Mouse (Mus musculus) ovary, adult 18-20 months (tissue): ENCODE measurements around the gene Fam122a.

Experiments used
- DNase-seq: peaks from one replicate; pipeline ENCODE4 v3.0.0; 2022; ENCODE audit warnings: low spot score, mixed read lengths

Gene Fam122a

GRCm38 (mm10) chr19:24476929-24477882, at the start of gene Fam122a:
Fam122a (minus strand) TSS chr19:24477356.
- peak; percentile 87 for DNase-seq

DNA sequence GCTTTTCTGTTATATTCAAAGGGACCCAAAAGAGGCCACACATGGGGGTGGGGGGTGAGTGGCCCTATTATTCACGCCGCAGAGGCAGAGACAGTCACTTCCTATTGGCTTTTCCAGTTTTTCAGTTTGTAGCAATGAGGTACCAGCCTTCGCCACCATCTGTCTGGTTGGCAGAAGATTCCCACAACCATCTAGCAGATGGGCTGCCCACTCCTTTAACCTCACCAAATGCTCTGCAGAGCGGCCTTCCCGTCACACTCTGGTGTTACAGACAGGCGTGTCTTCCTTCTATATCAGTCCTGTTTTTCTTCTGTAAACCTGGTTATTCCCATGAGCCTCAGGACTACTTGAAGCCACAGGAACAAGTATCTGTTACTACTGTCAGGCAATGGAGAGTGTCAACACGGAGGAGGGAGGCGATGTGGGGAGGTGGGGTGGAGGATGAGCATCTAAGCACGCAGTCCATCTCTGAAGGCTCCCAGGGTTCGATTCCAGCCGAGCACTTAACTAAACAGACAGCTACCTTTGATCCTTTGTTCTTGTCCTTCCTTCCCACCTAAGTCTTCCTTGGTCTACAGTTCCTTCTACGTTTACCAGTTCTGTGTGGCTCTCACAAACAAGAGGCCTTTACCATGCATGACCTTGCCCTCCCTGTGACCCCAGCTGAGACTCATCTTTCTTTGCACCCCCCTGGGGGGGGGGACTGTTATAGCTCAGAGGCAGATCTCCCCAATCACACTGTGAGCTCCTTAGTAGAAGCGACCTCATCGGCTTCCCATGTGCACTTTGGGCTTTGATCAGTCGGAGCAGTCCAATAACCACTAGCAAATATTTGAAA, 46.5 kb upstream of the Fam122a start:
- no peak for DNase-seq

DNA sequence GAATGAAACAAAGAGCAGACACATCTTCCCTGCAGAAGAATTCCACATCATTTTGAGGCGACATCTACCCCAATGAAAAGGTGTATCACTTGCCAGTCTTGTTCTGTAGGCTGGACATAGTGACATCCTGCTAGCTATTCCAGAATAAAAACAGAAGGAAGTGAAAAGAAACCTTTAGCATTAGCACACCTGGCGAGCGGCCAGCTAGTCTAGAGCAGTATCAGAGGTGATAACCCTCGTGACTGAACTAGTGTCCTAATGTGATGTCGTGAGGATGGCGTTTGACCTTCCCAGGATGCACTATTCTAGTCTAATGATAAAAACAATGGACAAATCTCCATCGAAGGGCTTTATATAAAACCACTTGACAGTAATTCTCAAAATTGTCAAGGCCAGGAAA, 44.8 kb upstream of the Fam122a start:
- no peak for DNase-seq

DNA sequence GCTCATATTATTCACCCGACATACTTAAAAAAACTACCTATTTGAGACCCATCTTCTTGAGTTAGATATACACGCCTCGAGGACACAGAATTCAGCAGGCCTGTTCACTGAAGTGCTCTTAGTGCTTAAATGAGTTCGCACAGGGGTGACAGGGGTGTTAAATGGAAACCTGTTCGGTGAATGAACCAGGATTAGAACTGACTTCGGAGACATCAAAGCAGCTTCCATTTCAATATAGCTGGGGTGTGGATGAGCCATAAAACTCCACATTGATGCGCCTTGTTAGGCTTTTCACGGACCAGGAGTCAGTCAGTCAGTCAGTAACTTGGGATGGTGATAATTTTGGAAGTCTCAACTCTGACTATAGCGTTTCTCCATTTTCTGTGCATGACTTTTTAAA, 44.0 kb upstream of the Fam122a start:
- DNase-seq, result no peak

DNA sequence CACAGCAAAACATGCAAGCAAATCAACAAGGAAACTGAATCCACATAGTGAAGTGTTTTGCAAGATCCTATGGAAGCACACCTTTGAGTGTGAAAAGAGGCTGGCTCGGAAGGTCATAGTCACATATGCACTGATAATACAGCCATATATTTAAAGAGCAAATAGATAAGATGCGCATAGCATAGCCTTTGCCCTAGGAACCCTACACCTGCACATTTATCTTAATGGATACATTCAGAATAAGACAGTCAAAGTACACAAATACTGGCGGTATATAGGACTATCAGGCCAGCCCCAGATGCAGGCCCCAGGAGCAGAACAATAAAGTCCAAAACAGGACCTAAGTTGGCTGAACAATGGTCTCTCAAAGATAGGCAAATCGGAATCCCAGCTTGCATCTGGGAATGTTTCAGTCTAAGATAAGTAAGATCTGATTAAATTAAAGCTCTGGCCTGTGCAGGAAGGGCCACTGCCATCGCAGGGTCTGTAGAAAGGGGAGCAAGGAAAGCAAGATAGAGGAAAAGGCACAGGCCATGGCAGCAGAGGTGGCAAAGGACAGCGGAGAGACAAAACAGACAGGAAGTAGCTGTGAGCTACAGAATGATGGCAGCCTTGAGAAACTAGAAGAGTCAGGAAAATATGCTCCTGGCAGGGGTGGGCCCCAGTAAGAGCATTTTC, 42.7 kb upstream of the Fam122a start:
- no peak for DNase-seq

- DNase-seq, result no peak
Measured at GRCm38 (mm10) chr19:24518384-24518783, 41.2 kb upstream of the Fam122a start.

- DNase-seq, result no peak
Measured at GRCm38 (mm10) chr19:24517057-24517456, 39.9 kb upstream of the Fam122a start.

- no peak for DNase-seq
Measured at GRCm38 (mm10) chr19:24515941-24516340, 38.8 kb upstream of the Fam122a start.

DNA sequence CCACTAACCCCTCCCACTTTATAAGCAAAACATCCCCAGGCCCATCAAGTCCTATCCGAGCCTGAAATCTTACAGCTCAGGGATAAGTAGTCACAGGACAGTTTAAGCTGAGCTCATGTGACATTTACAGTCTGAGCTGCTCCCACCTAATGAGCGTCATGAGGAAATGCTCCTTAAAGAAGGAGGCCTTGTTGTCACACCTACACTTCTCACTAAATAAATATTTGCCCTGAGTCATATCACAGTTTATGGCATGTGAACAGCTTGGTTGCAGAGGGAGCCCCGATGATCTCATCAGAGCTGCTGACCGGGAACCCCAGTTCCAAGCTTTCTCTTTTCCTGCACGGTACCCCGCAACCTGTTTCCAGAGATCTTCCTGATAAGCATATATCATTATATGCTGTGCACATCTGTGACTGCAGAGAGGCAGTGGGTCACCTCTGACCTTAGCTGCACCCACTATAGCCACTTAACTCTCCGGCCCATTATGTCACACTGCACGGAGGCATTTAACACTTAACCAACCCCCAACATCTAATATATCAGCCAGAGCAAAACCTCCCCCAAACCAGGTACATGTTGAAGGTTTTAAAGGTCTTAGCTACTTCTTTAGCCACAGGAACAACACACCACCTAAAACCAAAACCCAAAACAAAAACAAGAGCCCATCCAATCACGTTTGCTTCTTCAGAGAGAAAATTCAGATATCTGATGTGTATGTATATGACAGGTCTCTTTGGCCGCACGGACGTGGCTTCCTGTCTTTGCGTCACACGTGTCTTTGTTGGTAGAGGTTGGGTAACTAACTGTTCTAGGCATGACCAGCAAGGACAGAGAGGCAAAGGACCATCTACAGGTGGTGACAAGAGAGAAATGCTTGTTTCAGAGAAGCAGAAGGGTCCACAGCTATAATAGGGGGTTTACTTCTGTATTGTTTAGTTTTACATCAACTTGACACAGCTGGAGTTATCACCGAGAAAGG, 37.8 kb upstream of the Fam122a start:
- DNase-seq, result no peak

DNA sequence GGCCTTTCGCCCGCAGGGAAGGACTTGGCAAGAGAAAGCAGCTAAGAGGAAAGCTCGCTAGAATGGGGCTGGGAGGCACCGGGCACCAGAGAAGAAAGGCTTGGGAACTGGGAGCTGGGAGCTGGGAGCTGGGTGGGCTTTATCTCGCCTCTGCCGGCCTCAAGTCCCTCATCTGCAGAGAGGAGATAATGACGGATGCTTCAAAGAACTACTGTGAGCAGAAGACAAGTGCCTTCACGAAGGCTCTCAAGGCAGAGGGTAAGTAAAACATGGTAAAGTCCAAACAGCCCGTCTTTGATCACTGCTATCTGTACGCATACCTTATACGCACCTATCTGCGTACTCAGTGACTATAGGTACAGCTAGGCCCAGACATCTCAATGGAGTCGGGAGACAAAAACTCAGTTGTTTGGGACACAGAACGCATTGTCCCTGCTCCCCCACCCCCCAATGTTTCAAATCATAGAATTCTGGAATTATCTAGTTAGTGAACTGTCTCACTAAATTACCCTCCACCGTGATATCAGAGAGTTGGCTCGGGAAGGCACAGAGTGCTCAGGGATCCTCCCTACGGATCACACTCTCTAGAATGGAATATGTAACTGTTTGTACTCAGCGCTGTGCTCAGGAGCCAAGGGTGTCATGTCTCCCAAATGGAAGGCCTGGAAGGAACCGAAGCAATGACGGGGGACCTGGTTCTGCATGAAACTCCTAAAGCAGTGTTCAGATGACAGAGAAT, 36.1 kb upstream of the Fam122a start:
- DNase-seq, result no peak

- DNase-seq, result no peak
Measured at GRCm38 (mm10) chr19:24511939-24512338, 34.8 kb upstream of the Fam122a start.

- DNase-seq, result no peak
Measured at GRCm38 (mm10) chr19:24509391-24509790, 32.2 kb upstream of the Fam122a start.

- DNase-seq, result no peak
Measured at GRCm38 (mm10) chr19:24508087-24508767, 31.1 kb upstream of the Fam122a start.

- DNase-seq, result no peak
Measured at GRCm38 (mm10) chr19:24502736-24503421, 25.7 kb upstream of the Fam122a start.

DNA sequence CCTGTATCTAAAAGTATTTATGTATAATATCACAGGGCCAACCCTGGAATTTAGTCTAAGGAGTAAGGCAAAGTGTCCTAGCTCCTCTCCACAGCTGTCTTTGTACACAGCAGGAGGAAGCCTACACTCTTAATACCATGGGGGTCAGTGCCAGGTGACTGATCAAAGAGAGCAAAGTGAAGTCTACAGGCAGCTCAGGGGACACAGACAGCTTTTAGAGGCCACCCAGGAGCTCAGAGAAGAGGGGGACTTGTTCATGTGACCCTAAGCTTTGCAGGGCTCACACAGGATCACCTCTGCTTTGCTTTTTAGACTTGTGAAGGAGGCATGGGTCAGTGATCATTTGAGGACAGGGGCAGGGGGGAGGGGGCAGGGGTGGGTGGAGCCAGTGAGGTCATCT, 24.4 kb upstream of the Fam122a start:
- DNase-seq, result no peak

DNA sequence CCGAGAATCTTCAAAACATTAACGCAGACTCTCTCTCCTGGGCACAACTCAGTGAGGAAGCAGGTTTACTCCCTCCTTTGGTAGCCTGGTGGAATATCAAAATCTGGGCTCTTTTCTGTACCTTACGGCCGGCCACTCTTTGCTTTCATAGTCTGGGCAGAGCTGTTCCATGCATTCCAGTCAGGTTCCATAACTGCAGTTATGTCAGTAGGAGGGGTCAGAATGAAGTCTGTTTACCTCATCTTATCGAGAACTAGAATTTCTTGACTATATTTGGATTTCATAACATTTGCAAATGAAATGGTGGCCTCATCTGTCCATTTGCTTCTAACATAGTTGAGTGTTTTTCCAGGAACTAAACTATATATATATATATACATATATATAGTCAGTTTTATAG, 23.3 kb upstream of the Fam122a start:
- DNase-seq, result no peak

DNA sequence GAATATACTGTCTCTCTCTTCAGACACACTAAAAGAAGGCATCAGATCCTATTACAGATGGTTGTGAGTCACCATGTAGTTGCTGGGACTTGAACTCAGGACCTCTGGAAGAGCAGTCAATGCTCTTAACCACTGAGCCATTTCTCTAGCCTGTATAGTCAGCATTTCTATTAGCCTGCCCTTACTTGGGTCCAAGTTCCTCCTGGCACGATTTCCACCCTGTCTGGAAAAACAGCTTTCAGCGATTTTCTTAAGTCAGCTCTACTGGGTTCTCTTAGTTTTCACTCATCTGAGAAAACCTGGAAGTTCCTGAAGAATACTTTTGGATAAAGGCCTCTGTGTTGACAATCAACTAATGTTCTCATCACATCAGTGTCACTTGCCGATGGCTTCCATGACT, 22.1 kb upstream of the Fam122a start:
- no peak for DNase-seq

- no peak for DNase-seq
Measured at GRCm38 (mm10) chr19:24493887-24494286, 16.7 kb upstream of the Fam122a start.

GRCm38 (mm10) chr19:24491824-24492223, 14.7 kb upstream of the Fam122a start:
- no peak for DNase-seq
